Mouse (Mus musculus) brain, embryonic 14.5 days (tissue): Measurements from ENCODE around the gene Plcl2.

Source experiments
- CTCF ChIP-seq: fragments of 200-500 bp; IDR thresholded peaks from 2 replicates; pipeline ENCODE4 v1.5.1; 2012; ENCODE audit warnings: inconsistent platforms, mild to moderate bottlenecking, moderate library complexity, borderline replicate concordance; ENCODE audit not compliant: insufficient read depth, insufficient read length; ENCODE audit errors: extremely low read depth
- POLR2A ChIP-seq: fragments of 200-500 bp; IDR thresholded peaks from 2 replicates; pipeline ENCODE4 v1.6.1; 2012; ENCODE audit warnings: mild to moderate bottlenecking, inconsistent platforms, borderline replicate concordance; ENCODE audit not compliant: poor library complexity, insufficient read depth, insufficient read length, severe bottlenecking; ENCODE audit errors: extremely low read depth

GRCm38 (mm10) chr17:50530089-50530488, 20.9 kb downstream of the Plcl2 start:
- TF ChIP-seq POLR2A (no peak), CTCF (no peak)
